Mouse (Mus musculus): ENCODE measurements around the gene Ddx6. TPM values are rescaled to one million over a fixed set of nuclear protein-coding genes. Genes with fewer than 3 reads are reported as not detected.

Gene Ddx6
- polyA plus RNA-seq, 1 experiment from 2014 or later: 15.0 TPM

- H3K9me3 ChIP-seq (replicated peaks; ENCODE audit: control insufficient read depth, low read length): no peaks in the 10 kb centered on the region
- no peak overlapping the region for H3K9ac ChIP-seq (ENCODE audit: low read depth, low read length)
- H3K4me1 ChIP-seq (ENCODE audit: control insufficient read depth, insufficient read depth, low read length): no peaks in the 10 kb centered on the region
- WGBS (ENCODE audit: insufficient replicate concordance): 74% methylated on average over 7 of the region's 7 CpGs
- 0 out of 2 replicates have a peak, but pooled peaks cover 3% of the 10 kb centered on the region for H3K27me3 ChIP-seq (ENCODE audit: control insufficient read depth, insufficient read depth, low read length)
- no peak overlapping the region for H3K4me2 ChIP-seq
- H3K36me3 ChIP-seq (ENCODE audit: control insufficient read depth, insufficient read depth, low read length): no peaks in the 10 kb centered on the region
- ATAC-seq (replicated peaks; ENCODE audit: insufficient number of reproducible peaks, low FRiP score, low TSS enrichment): no peak
- H3K4me3 ChIP-seq (ENCODE audit: low read depth, low read length): no peak overlapping the region
- H3K27ac ChIP-seq (ENCODE audit: low read depth, low read length): no peak overlapping the region
Observed at GRCm38 (mm10) chr9:44648881-44649281, 44.2 kb downstream of the Ddx6 start.

- H3K9ac ChIP-seq (ENCODE audit: low read depth, low read length): no peak overlapping the region
- no peaks in the 10 kb centered on the region for H3K36me3 ChIP-seq (ENCODE audit: control insufficient read depth, insufficient read depth, low read length)
- ATAC-seq (replicated peaks; ENCODE audit: insufficient number of reproducible peaks, low FRiP score, low TSS enrichment): no peak
- no peak overlapping the region for H3K4me3 ChIP-seq (ENCODE audit: low read depth, low read length)
- no peaks in the 10 kb centered on the region for H3K9me3 ChIP-seq (replicated peaks; ENCODE audit: control insufficient read depth, low read length)
- H3K27ac ChIP-seq (ENCODE audit: low read depth, low read length): no peak overlapping the region
- 8% methylated on average over 8 of the region's 8 CpGs for WGBS (ENCODE audit: insufficient replicate concordance)
- H3K27me3 ChIP-seq (ENCODE audit: control insufficient read depth, insufficient read depth, low read length): 0 out of 2 replicates have a peak, but pooled peaks cover 3% of the 10 kb centered on the region
- no peaks in the 10 kb centered on the region for H3K4me1 ChIP-seq (ENCODE audit: control insufficient read depth, insufficient read depth, low read length)
- no peak overlapping the region for H3K4me2 ChIP-seq
Observed at GRCm38 (mm10) chr9:44652027-44652426, 47.3 kb downstream of the Ddx6 start.

GRCm38 (mm10) chr9:44653896-44654295 is 49.2 kb downstream of the Ddx6 start:
- WGBS (ENCODE audit: insufficient replicate concordance): 58% methylated on average over 4 of the region's 4 CpGs
- no peak overlapping the region for H3K27ac ChIP-seq (ENCODE audit: low read depth, low read length)
- H3K27me3 ChIP-seq (ENCODE audit: control insufficient read depth, insufficient read depth, low read length): 0 out of 2 replicates have a peak, but pooled peaks cover 3% of the 10 kb centered on the region
- H3K9ac ChIP-seq (ENCODE audit: low read depth, low read length): no peak overlapping the region; the same call in 1 of the 2 replicates
- H3K9me3 ChIP-seq (replicated peaks; ENCODE audit: control insufficient read depth, low read length): no peaks in the 10 kb centered on the region
- no peaks in the 10 kb centered on the region for H3K36me3 ChIP-seq (ENCODE audit: control insufficient read depth, insufficient read depth, low read length)
- ATAC-seq (replicated peaks; ENCODE audit: insufficient number of reproducible peaks, low FRiP score, low TSS enrichment): no peak
- H3K4me1 ChIP-seq (ENCODE audit: control insufficient read depth, insufficient read depth, low read length): no peaks in the 10 kb centered on the region
- H3K4me3 ChIP-seq (ENCODE audit: low read depth, low read length): no peak overlapping the region
- no peak overlapping the region for H3K4me2 ChIP-seq

GRCm38 (mm10) chr9:44655098-44656066 is 50.7 kb downstream of the Ddx6 start:
- Histone ChIP-seq H3K4me1 (ENCODE audit: control insufficient read depth, insufficient read depth, low read length) (no peaks in the 10 kb centered on the region), H3K36me3 (ENCODE audit: control insufficient read depth, insufficient read depth, low read length) (no peaks in the 10 kb centered on the region), H3K9ac (ENCODE audit: low read depth, low read length) (0 out of 2 replicates have a peak overlapping the region, but pooled peaks have one; percentile 40), H3K4me3 (ENCODE audit: low read depth, low read length) (peak overlapping the region; percentile 33), H3K27me3 (ENCODE audit: control insufficient read depth, insufficient read depth, low read length) (0 out of 2 replicates have a peak, but pooled peaks cover 3% of the 10 kb centered on the region), H3K4me2 (peak overlapping the region; percentile 72), H3K9me3 (replicated peaks; ENCODE audit: control insufficient read depth, low read length) (no peaks in the 10 kb centered on the region), H3K27ac (ENCODE audit: low read depth, low read length) (no peak overlapping the region)
- ATAC-seq (replicated peaks; ENCODE audit: insufficient number of reproducible peaks, low FRiP score, low TSS enrichment): no peak
- WGBS (ENCODE audit: insufficient replicate concordance): 22% methylated on average over 26 of the region's 26 CpGs

- no peaks in the 10 kb centered on the region for H3K36me3 ChIP-seq (ENCODE audit: control insufficient read depth, insufficient read depth, low read length)
- 75% methylated on average over 6 of the region's 6 CpGs for WGBS (ENCODE audit: insufficient replicate concordance)
- no peaks in the 10 kb centered on the region for H3K9me3 ChIP-seq (replicated peaks; ENCODE audit: control insufficient read depth, low read length)
- H3K27ac ChIP-seq (ENCODE audit: low read depth, low read length): no peak overlapping the region
- H3K9ac ChIP-seq (ENCODE audit: low read depth, low read length): no peak overlapping the region
- no peak for ATAC-seq (replicated peaks; ENCODE audit: insufficient number of reproducible peaks, low FRiP score, low TSS enrichment)
- no peak overlapping the region for H3K4me2 ChIP-seq
- no peak overlapping the region for H3K4me3 ChIP-seq (ENCODE audit: low read depth, low read length)
- no peaks in the 10 kb centered on the region for H3K4me1 ChIP-seq (ENCODE audit: control insufficient read depth, insufficient read depth, low read length)
- H3K27me3 ChIP-seq (ENCODE audit: control insufficient read depth, insufficient read depth, low read length): no peaks in the 10 kb centered on the region
Observed at GRCm38 (mm10) chr9:44663706-44664105, 59.0 kb downstream of the Ddx6 start.

GRCm38 (mm10) chr9:44671416-44671815 is 66.7 kb downstream of the Ddx6 start:
- H3K27ac ChIP-seq (ENCODE audit: low read depth, low read length): no peak overlapping the region
- 82% methylated on average over 5 of the region's 5 CpGs for WGBS (ENCODE audit: insufficient replicate concordance)
- no peak overlapping the region for H3K4me2 ChIP-seq
- no peaks in the 10 kb centered on the region for H3K4me1 ChIP-seq (ENCODE audit: control insufficient read depth, insufficient read depth, low read length)
- H3K27me3 ChIP-seq (ENCODE audit: control insufficient read depth, insufficient read depth, low read length): no peaks in the 10 kb centered on the region
- no peak for ATAC-seq (replicated peaks; ENCODE audit: insufficient number of reproducible peaks, low FRiP score, low TSS enrichment)
- H3K36me3 ChIP-seq (ENCODE audit: control insufficient read depth, insufficient read depth, low read length): no peaks in the 10 kb centered on the region
- no peak overlapping the region for H3K4me3 ChIP-seq (ENCODE audit: low read depth, low read length)
- H3K9ac ChIP-seq (ENCODE audit: low read depth, low read length): no peak overlapping the region
- no peaks in the 10 kb centered on the region for H3K9me3 ChIP-seq (replicated peaks; ENCODE audit: control insufficient read depth, low read length)

- ATAC-seq (replicated peaks; ENCODE audit: insufficient number of reproducible peaks, low FRiP score, low TSS enrichment): no peak
Observed at GRCm38 (mm10) chr9:44672291-44672865, 67.7 kb downstream of the Ddx6 start.

GRCm38 (mm10) chr9:44673005-44673404 is 68.3 kb downstream of the Ddx6 start, which contains the start of gene Treh:
Gene Treh, plus strand, starts transcription at chr9:44673233.
- H3K36me3 ChIP-seq (ENCODE audit: control insufficient read depth, insufficient read depth, low read length): no peaks in the 10 kb centered on the region
- no peak within 1 kb of the TSS for H3K4me3 ChIP-seq (ENCODE audit: low read depth, low read length)
- no peaks in the 10 kb centered on the region for H3K27me3 ChIP-seq (ENCODE audit: control insufficient read depth, insufficient read depth, low read length)
- WGBS (ENCODE audit: insufficient replicate concordance): 84% methylated on average over 3 of the region's 3 CpGs
- no peaks in the 10 kb centered on the region for H3K9me3 ChIP-seq (replicated peaks; ENCODE audit: control insufficient read depth, low read length)
- no peak within 1 kb of the TSS for H3K27ac ChIP-seq (ENCODE audit: low read depth, low read length)
- no peak within 1 kb of the TSS for H3K4me2 ChIP-seq
- ATAC-seq (replicated peaks; ENCODE audit: insufficient number of reproducible peaks, low FRiP score, low TSS enrichment): no peak
- H3K4me1 ChIP-seq (ENCODE audit: control insufficient read depth, insufficient read depth, low read length): no peaks in the 10 kb centered on the region
- H3K9ac ChIP-seq (ENCODE audit: low read depth, low read length): no peak within 1 kb of the TSS

More at GRCm38 (mm10) chr9:44672291-44672865, 67.7 kb downstream of the Ddx6 start:
- H3K27ac ChIP-seq (ENCODE audit: low read depth, low read length): no peak overlapping the region
- H3K4me1 ChIP-seq (ENCODE audit: control insufficient read depth, insufficient read depth, low read length): no peaks in the 10 kb centered on the region
- no peak overlapping the region for H3K9ac ChIP-seq (ENCODE audit: low read depth, low read length)
- H3K27me3 ChIP-seq (ENCODE audit: control insufficient read depth, insufficient read depth, low read length): no peaks in the 10 kb centered on the region
- no peak overlapping the region for H3K4me2 ChIP-seq
- no peaks in the 10 kb centered on the region for H3K9me3 ChIP-seq (replicated peaks; ENCODE audit: control insufficient read depth, low read length)
- no peak overlapping the region for H3K4me3 ChIP-seq (ENCODE audit: low read depth, low read length)
- WGBS (ENCODE audit: insufficient replicate concordance): 53% methylated on average over 2 of the region's 2 CpGs
- no peaks in the 10 kb centered on the region for H3K36me3 ChIP-seq (ENCODE audit: control insufficient read depth, insufficient read depth, low read length)

All from heart, embryonic 11.5 days (tissue).